Mouse (Mus musculus): ENCODE measurements around the gene Ppp6r3. TPM values are rescaled to one million over a fixed set of nuclear protein-coding genes. Genes with fewer than 3 reads are reported as not detected.

Gene Ppp6r3
- polyA plus RNA-seq, 1 experiment = 171 TPM

GRCm38 (mm10) chr19:3564309-3564708, 11.2 kb downstream of the Ppp6r3 start:
- TF ChIP-seq CTCF (IDR thresholded peaks at IDR 0.05; ENCODE audit: low read depth, low read length) = no peak
- TF ChIP-seq POLR2A (IDR thresholded peaks at IDR 0.05; ENCODE audit: insufficient read depth, low read length) = no peak
- no peak for TF ChIP-seq EP300 (IDR thresholded peaks at IDR 0.05; ENCODE audit: insufficient read depth, low read depth, low read length)
- no peaks in the 10 kb centered on the region; the same call in none of the 2 replicates for H3K36me3 ChIP-seq (ENCODE audit: control insufficient read depth, insufficient read depth, low read length, poor library complexity, severe bottlenecking)
- no peaks in the 10 kb centered on the region for H3K27me3 ChIP-seq (ENCODE audit: control insufficient read depth, insufficient read depth, low read length, poor library complexity, severe bottlenecking)
- no peaks in the 10 kb centered on the region for H3K9me3 ChIP-seq (replicated peaks; ENCODE audit: control insufficient read depth, insufficient read depth, low read length, poor library complexity, severe bottlenecking)
- H3K4me3 ChIP-seq (ENCODE audit: low read depth, low read length) = no peak overlapping the region
- no peak overlapping the region for H3K9ac ChIP-seq (ENCODE audit: low read depth, poor library complexity, severe bottlenecking)
- H3K27ac ChIP-seq (ENCODE audit: insufficient read depth, low read length) = no peak overlapping the region
- no peaks in the 10 kb centered on the region for H3K4me1 ChIP-seq (ENCODE audit: control insufficient read depth, insufficient read depth, low read length)

GRCm38 (mm10) chr19:3562752-3563151, 12.8 kb downstream of the Ppp6r3 start:
- no peaks in the 10 kb centered on the region for H3K27me3 ChIP-seq (ENCODE audit: control insufficient read depth, insufficient read depth, low read length, poor library complexity, severe bottlenecking)
- no peak overlapping the region for H3K9ac ChIP-seq (ENCODE audit: low read depth, poor library complexity, severe bottlenecking)
- no peaks in the 10 kb centered on the region for H3K9me3 ChIP-seq (replicated peaks; ENCODE audit: control insufficient read depth, insufficient read depth, low read length, poor library complexity, severe bottlenecking)
- no peak overlapping the region for H3K27ac ChIP-seq (ENCODE audit: insufficient read depth, low read length)
- no peak overlapping the region for H3K4me3 ChIP-seq (ENCODE audit: low read depth, low read length)
- no peak for TF ChIP-seq EP300 (IDR thresholded peaks at IDR 0.05; ENCODE audit: insufficient read depth, low read depth, low read length)
- no peak for TF ChIP-seq POLR2A (IDR thresholded peaks at IDR 0.05; ENCODE audit: insufficient read depth, low read length)
- TF ChIP-seq CTCF (IDR thresholded peaks at IDR 0.05; ENCODE audit: low read depth, low read length) = no peak
- no peaks in the 10 kb centered on the region; the same call in none of the 2 replicates for H3K36me3 ChIP-seq (ENCODE audit: control insufficient read depth, insufficient read depth, low read length, poor library complexity, severe bottlenecking)
- no peaks in the 10 kb centered on the region for H3K4me1 ChIP-seq (ENCODE audit: control insufficient read depth, insufficient read depth, low read length)

GRCm38 (mm10) chr19:3562298-3562697, 13.3 kb downstream of the Ppp6r3 start:
- no peak overlapping the region for H3K9ac ChIP-seq (ENCODE audit: low read depth, poor library complexity, severe bottlenecking)
- no peaks in the 10 kb centered on the region for H3K27me3 ChIP-seq (ENCODE audit: control insufficient read depth, insufficient read depth, low read length, poor library complexity, severe bottlenecking)
- H3K36me3 ChIP-seq (ENCODE audit: control insufficient read depth, insufficient read depth, low read length, poor library complexity, severe bottlenecking) = no peaks in the 10 kb centered on the region; the same call in none of the 2 replicates
- no peak for TF ChIP-seq CTCF (IDR thresholded peaks at IDR 0.05; ENCODE audit: low read depth, low read length)
- TF ChIP-seq POLR2A (IDR thresholded peaks at IDR 0.05; ENCODE audit: insufficient read depth, low read length) = no peak
- TF ChIP-seq EP300 (IDR thresholded peaks at IDR 0.05; ENCODE audit: insufficient read depth, low read depth, low read length) = no peak
- H3K9me3 ChIP-seq (replicated peaks; ENCODE audit: control insufficient read depth, insufficient read depth, low read length, poor library complexity, severe bottlenecking) = no peaks in the 10 kb centered on the region
- H3K4me1 ChIP-seq (ENCODE audit: control insufficient read depth, insufficient read depth, low read length) = no peaks in the 10 kb centered on the region
- no peak overlapping the region for H3K27ac ChIP-seq (ENCODE audit: insufficient read depth, low read length)
- no peak overlapping the region for H3K4me3 ChIP-seq (ENCODE audit: low read depth, low read length)

- no peak overlapping the region for H3K4me3 ChIP-seq (ENCODE audit: low read depth, low read length)
- no peak for TF ChIP-seq CTCF (IDR thresholded peaks at IDR 0.05; ENCODE audit: low read depth, low read length)
- no peak for TF ChIP-seq EP300 (IDR thresholded peaks at IDR 0.05; ENCODE audit: insufficient read depth, low read depth, low read length)
- no peak for TF ChIP-seq POLR2A (IDR thresholded peaks at IDR 0.05; ENCODE audit: insufficient read depth, low read length)
- peak overlapping the region; percentile 24; the same call in 1 of the 2 replicates for H3K27ac ChIP-seq (ENCODE audit: insufficient read depth, low read length)
- no peaks in the 10 kb centered on the region for H3K27me3 ChIP-seq (ENCODE audit: control insufficient read depth, insufficient read depth, low read length, poor library complexity, severe bottlenecking)
- no peak overlapping the region for H3K9ac ChIP-seq (ENCODE audit: low read depth, poor library complexity, severe bottlenecking)
- no peaks in the 10 kb centered on the region for H3K36me3 ChIP-seq (ENCODE audit: control insufficient read depth, insufficient read depth, low read length, poor library complexity, severe bottlenecking)
- H3K4me1 ChIP-seq (ENCODE audit: control insufficient read depth, insufficient read depth, low read length) = peaks cover 2% of the 10 kb centered on the region
- no peaks in the 10 kb centered on the region for H3K9me3 ChIP-seq (replicated peaks; ENCODE audit: control insufficient read depth, insufficient read depth, low read length, poor library complexity, severe bottlenecking)
Measured at GRCm38 (mm10) chr19:3556169-3556827, 19.3 kb downstream of the Ppp6r3 start.

GRCm38 (mm10) chr19:3554785-3555184, 20.8 kb downstream of the Ppp6r3 start:
- Histone ChIP-seq H3K36me3 (ENCODE audit: control insufficient read depth, insufficient read depth, low read length, poor library complexity, severe bottlenecking) (no peaks in the 10 kb centered on the region), H3K9ac (ENCODE audit: low read depth, poor library complexity, severe bottlenecking) (no peak overlapping the region), H3K4me3 (ENCODE audit: low read depth, low read length) (no peak overlapping the region), H3K4me1 (ENCODE audit: control insufficient read depth, insufficient read depth, low read length) (peaks cover 2% of the 10 kb centered on the region), H3K27me3 (ENCODE audit: control insufficient read depth, insufficient read depth, low read length, poor library complexity, severe bottlenecking) (no peaks in the 10 kb centered on the region), H3K9me3 (replicated peaks; ENCODE audit: control insufficient read depth, insufficient read depth, low read length, poor library complexity, severe bottlenecking) (no peaks in the 10 kb centered on the region), H3K27ac (ENCODE audit: insufficient read depth, low read length) (no peak overlapping the region; the same call in 1 of the 2 replicates)
- TF ChIP-seq EP300 (IDR thresholded peaks at IDR 0.05; ENCODE audit: insufficient read depth, low read depth, low read length) = no peak
- TF ChIP-seq CTCF (IDR thresholded peaks at IDR 0.05; ENCODE audit: low read depth, low read length) = no peak
- no peak for TF ChIP-seq POLR2A (IDR thresholded peaks at IDR 0.05; ENCODE audit: insufficient read depth, low read length)

- Histone ChIP-seq H3K4me1 (ENCODE audit: control insufficient read depth, insufficient read depth, low read length) (peaks cover 2% of the 10 kb centered on the region), H3K27me3 (ENCODE audit: control insufficient read depth, insufficient read depth, low read length, poor library complexity, severe bottlenecking) (no peaks in the 10 kb centered on the region), H3K4me3 (ENCODE audit: low read depth, low read length) (no peak overlapping the region)
Measured at GRCm38 (mm10) chr19:3551573-3552159, 23.9 kb downstream of the Ppp6r3 start.

More at GRCm38 (mm10) chr19:3551573-3552159, 23.9 kb downstream of the Ppp6r3 start:
- no peak overlapping the region for H3K27ac ChIP-seq (ENCODE audit: insufficient read depth, low read length)
- no peak for TF ChIP-seq CTCF (IDR thresholded peaks at IDR 0.05; ENCODE audit: low read depth, low read length)
- TF ChIP-seq EP300 (IDR thresholded peaks at IDR 0.05; ENCODE audit: insufficient read depth, low read depth, low read length) = no peak
- no peak for TF ChIP-seq POLR2A (IDR thresholded peaks at IDR 0.05; ENCODE audit: insufficient read depth, low read length)
- H3K36me3 ChIP-seq (ENCODE audit: control insufficient read depth, insufficient read depth, low read length, poor library complexity, severe bottlenecking) = peaks cover 2% of the 10 kb centered on the region; the same call in 1 of the 2 replicates
- no peak overlapping the region for H3K9ac ChIP-seq (ENCODE audit: low read depth, poor library complexity, severe bottlenecking)
- no peaks in the 10 kb centered on the region for H3K9me3 ChIP-seq (replicated peaks; ENCODE audit: control insufficient read depth, insufficient read depth, low read length, poor library complexity, severe bottlenecking)

All from ES-Bruce4 (cell line).